In the genomic region with DNA sequence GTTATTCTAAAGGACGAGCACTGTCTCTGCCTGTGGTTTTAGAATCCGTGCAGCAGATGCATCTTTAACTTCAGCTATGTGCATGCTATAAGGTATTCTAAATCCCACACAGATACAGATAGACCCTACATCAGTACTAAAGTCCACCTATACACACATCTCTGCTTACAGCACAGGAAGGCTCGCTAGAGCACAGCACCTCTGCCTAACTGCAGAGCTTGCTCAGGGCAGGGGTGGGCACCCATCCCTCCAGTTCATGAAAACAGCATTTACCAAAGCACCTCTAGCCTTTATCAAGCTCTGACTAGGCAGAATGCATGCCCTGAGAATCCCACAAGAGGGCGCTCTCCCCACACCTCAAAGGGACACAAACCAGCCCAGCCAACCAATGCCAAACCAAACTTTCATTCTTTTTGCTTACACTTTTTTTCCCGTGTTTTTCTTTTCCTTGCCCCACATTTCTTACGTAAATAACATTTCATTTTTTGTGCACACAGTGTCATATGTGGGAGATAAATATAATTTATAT, we compare ENCODE assay signal across 8 mouse cellular contexts.
DNase-seq lines count a peak whose midpoint lies in the region; ATAC-seq and TF ChIP-seq lines count a peak whose summit lies in the region.

No protein-coding gene starts in this region.

- no peak overlapping the region for H3K27ac ChIP-seq in heart, embryonic 13.5 days (replicated peaks)
- H3K27ac ChIP-seq in lung, embryonic 16.5 days (ENCODE audit: low read length) = no peak overlapping the region

- no peaks in the 10 kb centered on the region for H3K79me3 ChIP-seq in C2C12 (ENCODE audit: low read depth)

- H3ac ChIP-seq in C2C12 (ENCODE audit: control insufficient read depth, insufficient read length, low read depth) = no peak overlapping the region

- no peak overlapping the region for H3K4me3 ChIP-seq in C2C12 (ENCODE audit: insufficient read depth, poor library complexity, severe bottlenecking)
- H3K4me3 ChIP-seq in heart, embryonic 13.5 days = no peak overlapping the region
- H3K4me3 ChIP-seq in lung, embryonic 16.5 days (ENCODE audit: low read length) = no peak overlapping the region

- WGBS in heart, embryonic 13.5 days = 17% methylated on average over 6 of the region's 6 CpGs
- 19% methylated on average over 6 of the region's 6 CpGs for WGBS in lung, embryonic 16.5 days

- H3K4me1 ChIP-seq in heart, embryonic 13.5 days = 0 out of 2 replicates have a peak, but pooled peaks cover 4% of the 10 kb centered on the region
- H3K4me1 ChIP-seq in lung, embryonic 16.5 days (replicated peaks; ENCODE audit: control insufficient read depth, insufficient read depth, low read length) = no peaks in the 10 kb centered on the region

- H3K27me3 ChIP-seq in C2C12 (ENCODE audit: control insufficient read depth, insufficient read depth, insufficient read length) = peaks cover 11% of the 10 kb centered on the region
- no peaks in the 10 kb centered on the region for H3K27me3 ChIP-seq in heart, embryonic 13.5 days (replicated peaks)
- H3K27me3 ChIP-seq in lung, embryonic 16.5 days (ENCODE audit: control insufficient read depth, insufficient read depth, low read depth, low read length) = no peaks in the 10 kb centered on the region

- no peaks in the 10 kb centered on the region for H3K36me3 ChIP-seq in C2C12 (ENCODE audit: control insufficient read depth, insufficient read depth)
- no peaks in the 10 kb centered on the region for H3K36me3 ChIP-seq in heart, embryonic 13.5 days
- H3K36me3 ChIP-seq in lung, embryonic 16.5 days (ENCODE audit: control insufficient read depth, insufficient read depth, low read length) = no peaks in the 10 kb centered on the region

- no peaks in the 10 kb centered on the region for H3K79me2 ChIP-seq in C2C12 (ENCODE audit: control insufficient read depth, insufficient read depth)

- peak; percentile 90 for DNase-seq in adipocyte (ENCODE audit: low spot score)
- peak; percentile 86 for DNase-seq in embryo, embryonic 10.5 days (ENCODE audit: low spot score)
- peak; percentile 76 for DNase-seq in layer of hippocampus, adult 11-12 months (ENCODE audit: low spot score)
- DNase-seq in retina, embryonic 14.5 days (ENCODE audit: low spot score) = peak; percentile 89
- peak; percentile 67 to 79 for DNase-seq in urinary bladder, postnatal 36 days (ENCODE audit: low spot score in 2 of 2)

- H3K4me2 ChIP-seq in heart, embryonic 13.5 days = peak overlapping the region; percentile 24; the same call in 1 of the 2 replicates
- no peak overlapping the region for H3K4me2 ChIP-seq in lung, embryonic 16.5 days (ENCODE audit: low read depth, low read length)

- peak; percentile 72 for TF ChIP-seq CTCF in C2C12 (IDR thresholded peaks at IDR 0.05; ENCODE audit: control insufficient read depth, insufficient read depth, insufficient read length)

- no peak overlapping the region for H3K9ac ChIP-seq in heart, embryonic 13.5 days
- H3K9ac ChIP-seq in lung, embryonic 16.5 days (ENCODE audit: low read length) = no peak overlapping the region

- H3K9me3 ChIP-seq in heart, embryonic 13.5 days = no peaks in the 10 kb centered on the region
- no peaks in the 10 kb centered on the region for H3K9me3 ChIP-seq in lung, embryonic 16.5 days (ENCODE audit: control insufficient read depth, low read length)

- ATAC-seq in heart, embryonic 13.5 days (ENCODE audit: extremely low read depth, insufficient number of reproducible peaks, low FRiP score, low TSS enrichment) = no peak
- 0 out of 2 replicates have a peak, but pooled peaks have one; percentile 49 for ATAC-seq in lung, embryonic 16.5 days (ENCODE audit: low read depth)

TF ChIP-seq in C2C12, 6 proteins besides CTCF, POLR2A, EP300 and RAD21:
- TF ChIP-seq FOSL1 (IDR thresholded peaks at IDR 0.05; ENCODE audit: insufficient read depth, low read length, poor library complexity, severe bottlenecking) (no peak), CEBPB (IDR thresholded peaks at IDR 0.05; ENCODE audit: low read depth) (no peak), MYOD1 (IDR thresholded peaks at IDR 0.05; ENCODE audit: control insufficient read depth, insufficient read length, low read depth) (no peak), MYOG (IDR thresholded peaks at IDR 0.05; ENCODE audit: control insufficient read depth, extremely low read depth, insufficient read length) (no peak), MAX (IDR thresholded peaks at IDR 0.05) (no peak)
